Mouse (Mus musculus) embryonic stem cell, embryonic (primary cell): ENCODE measurements at regions not wholly inside any gene's neighbourhood (a gene's known extent, or its start where the extent isn't known, plus 50 kb on each side); places are given as distances from the start of the nearest gene placed in this dataset.

Source experiments
- CTCF ChIA-PET, 4 experiments: fragments of 300-600 bp in 2 of 4; fragments of 350-600 bp in 2 of 4; sonication (Branson Sonifier 250); formaldehyde crosslinking; loops; one replicate each; lab custom pipeline; 2022; ENCODE audit warnings: inconsistent platforms in 2 of 4; lab: Charles Lee
- POLR2A ChIA-PET, 4 experiments: fragments of 300-600 bp in 2 of 4; fragments of 350-600 bp in 2 of 4; sonication (Branson Sonifier 250); formaldehyde crosslinking; loops; one replicate each; lab custom pipeline; 2022; ENCODE audit warnings: antibody characterized with exemption in 4 of 4, inconsistent platforms in 1 of 4; lab: Charles Lee

DNA sequence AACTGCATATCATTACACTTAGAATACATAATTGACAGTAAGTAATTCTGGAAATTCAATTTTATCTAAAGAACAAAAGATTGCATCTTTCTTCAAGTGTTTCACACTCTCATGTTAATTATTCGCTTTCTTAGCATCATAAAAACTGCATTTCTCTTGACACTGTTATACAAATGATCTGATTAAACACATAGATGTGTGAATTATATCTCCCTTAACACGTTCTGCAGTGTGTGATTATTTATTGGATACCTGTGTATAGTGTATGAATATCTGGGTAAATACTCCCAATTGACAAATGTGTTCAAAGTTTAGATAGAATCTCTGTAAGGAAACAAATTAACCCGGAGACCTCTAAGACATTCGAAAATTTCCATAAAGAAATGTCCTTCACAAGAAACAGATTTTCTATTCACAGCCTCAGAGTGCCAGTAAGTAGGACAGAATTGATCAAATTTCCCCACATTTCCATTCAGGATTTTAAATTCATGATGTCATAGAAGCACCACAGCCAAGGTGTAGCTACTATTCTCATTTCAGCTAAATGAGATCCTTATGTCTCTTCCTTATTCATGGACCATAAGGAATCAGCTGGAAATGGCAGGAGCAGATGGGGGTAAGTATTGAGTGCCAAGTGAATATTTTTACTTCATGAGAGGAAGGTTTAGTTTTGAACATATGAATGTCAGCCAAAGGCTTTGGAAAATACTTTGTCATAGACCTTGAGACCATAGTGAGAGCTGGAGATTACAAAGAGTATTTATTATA is 2231.6 kb downstream of the Pcdh9 start:
- CTCF ChIA-PET = no interaction called here

DNA sequence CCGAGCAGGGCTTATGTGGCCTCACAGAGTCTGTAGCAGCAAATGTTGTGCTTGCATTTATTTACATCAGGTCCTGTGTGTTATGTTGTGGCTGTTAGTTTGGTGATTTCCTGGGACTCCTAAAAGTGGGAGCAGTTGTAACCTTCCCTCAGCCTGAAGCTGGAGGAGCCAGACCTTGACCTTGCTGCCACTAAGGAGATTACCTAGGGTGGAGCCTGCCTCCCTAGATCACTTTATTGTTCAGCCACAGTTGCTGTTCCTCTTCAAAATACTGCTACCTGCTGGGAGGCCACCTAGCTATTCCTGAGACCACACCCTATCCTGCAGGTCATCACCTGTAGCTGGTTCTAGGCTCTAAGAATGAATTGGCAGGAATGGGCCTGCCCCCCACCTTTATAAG is 2234.5 kb downstream of the Pcdh9 start:
- CTCF ChIA-PET = no interaction called here
- POLR2A ChIA-PET = no interaction called here

More for the DNA sequence above, 2231.6 kb downstream of the Pcdh9 start:
- POLR2A ChIA-PET = no interaction called here

DNA sequence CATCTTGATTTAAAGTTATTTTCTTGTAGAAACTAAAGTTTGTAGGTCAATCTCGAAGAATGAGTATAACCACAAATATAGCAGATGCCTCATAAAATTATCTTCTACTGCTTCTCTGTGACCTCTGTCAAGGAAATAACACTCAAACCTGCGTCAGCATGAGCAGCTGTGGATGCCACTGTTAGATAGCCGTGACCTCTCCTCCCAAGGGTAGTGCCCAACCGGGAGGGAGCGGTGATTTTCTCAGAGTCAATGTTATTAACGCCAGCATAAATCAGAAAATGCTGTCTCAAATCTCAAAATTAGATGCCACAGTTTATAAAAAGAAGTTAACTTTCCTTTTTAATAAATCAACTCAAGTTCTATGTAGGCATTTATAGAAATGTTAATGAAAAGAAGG is 2259.5 kb downstream of the Pcdh9 start:
- ChIA-PET POLR2A (no interaction called here), CTCF (no interaction called here)

DNA sequence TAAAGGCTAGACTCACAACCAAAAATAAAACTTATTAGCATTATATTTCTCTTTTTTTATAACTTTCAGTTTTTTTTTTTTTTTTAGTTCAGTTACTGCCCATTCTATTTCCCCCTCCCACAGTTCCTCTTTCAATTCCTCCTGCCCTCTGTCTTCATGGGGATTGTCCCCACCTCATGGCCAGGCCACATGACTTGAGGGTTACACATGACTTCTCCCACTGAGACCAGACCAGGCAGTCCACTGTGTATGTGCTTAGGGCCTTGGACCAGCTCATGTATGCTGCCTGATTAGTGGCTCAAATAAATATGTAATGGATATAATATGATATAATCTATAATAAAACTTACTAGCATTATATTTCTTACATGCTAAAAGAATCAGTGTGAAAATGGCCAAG is 2276.1 kb downstream of the Pcdh9 start:
- ChIA-PET CTCF (no interaction called here), POLR2A (no interaction called here)

DNA sequence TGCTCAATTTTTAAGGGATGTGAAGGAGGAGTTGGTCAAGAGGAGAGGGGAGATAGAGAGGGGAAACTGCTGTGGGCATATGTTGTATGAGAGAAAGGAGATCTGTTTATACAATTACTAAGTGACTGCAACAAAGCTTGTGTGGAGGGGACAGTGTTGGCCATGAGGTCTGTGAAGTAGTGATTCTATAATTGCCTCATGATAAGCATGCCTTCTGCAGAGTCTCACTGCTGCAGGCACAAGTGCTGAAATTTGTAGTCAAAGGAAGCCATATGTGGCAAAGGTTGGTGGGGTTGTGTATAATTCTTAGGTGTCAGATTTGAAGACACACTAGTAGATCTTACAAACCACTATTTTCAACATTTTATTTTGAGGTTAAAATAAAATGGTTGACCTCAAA is 2285.9 kb downstream of the Pcdh9 start:
- ChIA-PET CTCF (no interaction called here), POLR2A (no interaction called here)

DNA sequence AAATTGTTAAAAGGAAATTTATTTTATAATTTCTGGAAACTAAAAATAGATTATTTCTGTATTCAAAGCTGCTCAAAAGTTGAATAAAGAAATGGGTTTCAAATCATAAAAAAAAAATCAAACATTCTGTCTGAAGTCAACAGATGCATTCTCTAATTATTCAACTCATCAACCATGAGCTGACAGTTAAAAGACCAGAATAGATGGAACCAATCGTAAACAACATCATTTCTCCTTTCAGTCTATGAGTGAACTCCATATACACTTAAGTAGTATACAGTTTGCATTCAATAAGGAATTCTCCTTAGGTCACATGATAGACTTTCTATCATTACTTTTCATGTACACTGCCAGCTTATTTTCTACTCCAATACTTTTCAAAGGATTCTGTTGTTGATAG is 2308.0 kb downstream of the Pcdh9 start:
- ChIA-PET POLR2A (no interaction called here), CTCF (no interaction called here)

DNA sequence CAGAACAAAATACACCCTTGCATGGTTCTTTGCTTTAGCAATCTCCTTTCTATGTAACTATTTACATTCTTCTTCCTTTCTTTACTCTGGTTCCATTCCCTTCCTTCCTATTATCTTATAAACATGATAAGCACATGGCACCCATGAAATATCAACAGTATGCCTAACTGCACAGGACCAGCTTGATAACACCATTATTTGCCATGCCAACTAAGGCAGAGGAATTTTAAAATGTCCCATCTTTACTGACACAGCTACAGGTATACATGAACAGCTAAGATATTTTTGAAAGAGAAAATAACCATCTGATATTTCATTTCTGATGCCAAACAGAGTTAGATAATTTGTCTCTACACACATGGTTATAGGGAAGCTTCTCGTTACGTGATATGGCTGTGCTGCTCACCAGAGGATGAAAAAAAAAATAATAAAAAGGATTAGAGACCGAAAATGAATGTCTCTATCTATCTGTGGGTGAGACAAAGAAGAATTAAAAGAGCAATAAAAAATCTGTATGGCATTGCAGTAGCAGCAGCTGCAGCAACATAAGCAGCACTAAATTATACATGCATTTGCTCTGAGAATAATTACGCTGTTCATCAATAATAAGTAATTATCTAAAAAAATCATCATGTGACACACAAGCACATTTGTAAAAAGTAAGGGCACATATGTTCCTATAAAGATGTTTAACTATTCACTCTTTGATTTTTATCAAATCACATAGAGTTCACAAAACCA is 2308.6 kb downstream of the Pcdh9 start:
- ChIA-PET CTCF (no interaction called here), POLR2A (no interaction called here)

DNA sequence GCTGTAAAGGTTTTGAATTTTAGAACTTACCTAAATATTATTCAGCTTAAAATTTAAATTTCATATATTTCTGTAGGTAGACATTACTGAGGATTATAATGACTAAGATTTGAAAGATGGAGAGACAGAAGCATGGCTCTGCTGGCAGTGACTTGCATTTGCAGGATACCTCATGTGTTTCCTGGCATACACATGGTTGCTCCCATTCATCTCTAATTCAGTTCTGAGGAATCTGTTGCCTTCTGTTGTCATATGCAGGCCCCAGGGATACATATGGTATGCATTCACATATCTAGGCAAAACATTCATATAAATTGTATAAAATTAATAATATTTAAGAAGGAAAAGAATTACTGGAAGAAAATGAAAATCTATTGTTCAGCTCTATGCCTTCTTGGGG is 2321.4 kb downstream of the Pcdh9 start:
- POLR2A ChIA-PET = no interaction called here

DNA sequence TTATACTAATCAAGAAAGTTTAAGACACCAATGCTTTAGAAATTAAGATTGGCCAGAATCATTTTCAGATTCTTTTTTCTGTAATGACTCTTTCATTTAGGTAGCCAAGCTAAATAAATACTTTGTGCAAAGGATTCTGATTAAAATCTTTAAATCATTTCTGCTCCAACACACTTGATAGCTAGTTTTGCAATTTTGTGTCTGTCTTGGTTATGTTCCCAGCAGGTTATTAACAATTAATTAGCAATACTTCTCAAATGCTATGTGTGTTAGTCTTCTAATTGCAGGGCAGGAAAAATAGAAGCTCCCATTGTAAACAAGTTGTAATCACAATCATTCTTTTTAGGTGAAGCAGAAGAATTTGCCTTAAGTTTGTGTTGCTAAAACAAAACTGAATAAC is 2351.3 kb downstream of the Pcdh9 start:
- ChIA-PET POLR2A (no interaction called here), CTCF (no interaction called here)

More for the DNA sequence above, 2321.4 kb downstream of the Pcdh9 start:
- CTCF ChIA-PET = no interaction called here

DNA sequence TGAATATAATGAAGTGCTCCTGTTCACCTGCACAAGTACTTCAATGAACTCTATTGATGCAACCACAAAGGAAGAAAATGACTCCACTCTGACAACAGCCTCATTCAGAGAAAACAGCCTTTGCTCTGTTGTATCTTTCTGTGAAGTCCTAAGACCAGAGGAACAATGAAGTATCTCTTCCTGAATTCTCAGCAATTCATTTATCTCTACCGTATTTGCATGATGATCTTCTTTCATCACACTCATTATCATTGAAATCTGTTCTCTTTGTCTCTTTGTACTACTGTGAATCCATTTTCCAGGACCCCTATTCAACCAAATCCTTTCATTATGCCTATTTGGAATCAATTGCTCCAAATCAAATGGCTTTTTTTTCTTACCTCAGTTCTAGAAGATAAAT is 2355.5 kb downstream of the Pcdh9 start:
- ChIA-PET POLR2A (interaction anchor here in 1 of 4 experiments (0.6 kb wide), 1 partner anchor 285 kb away, joined by 3 read pairs; no protein-coding TSS in a partner anchor), CTCF (no interaction called here)

DNA sequence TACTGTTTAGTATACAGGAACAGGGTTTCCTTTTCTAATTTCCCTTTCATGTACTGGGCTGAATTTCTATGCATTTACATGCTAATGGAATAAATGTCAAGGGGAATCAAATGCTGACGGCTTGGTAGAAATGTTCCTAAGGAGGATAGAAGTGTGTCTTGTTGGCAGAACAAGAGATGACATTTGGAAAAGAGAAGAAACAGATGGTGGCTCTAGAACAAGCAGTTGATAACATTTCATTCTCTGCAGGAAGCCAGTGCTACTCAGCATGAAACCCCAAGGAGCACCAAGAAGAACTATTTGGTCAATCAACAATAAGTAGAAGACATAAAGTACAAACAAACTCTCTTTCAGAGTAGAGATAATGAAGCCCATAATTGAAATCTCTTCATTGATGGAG is 2392.0 kb downstream of the Pcdh9 start:
- ChIA-PET POLR2A (no interaction called here), CTCF (no interaction called here)

DNA sequence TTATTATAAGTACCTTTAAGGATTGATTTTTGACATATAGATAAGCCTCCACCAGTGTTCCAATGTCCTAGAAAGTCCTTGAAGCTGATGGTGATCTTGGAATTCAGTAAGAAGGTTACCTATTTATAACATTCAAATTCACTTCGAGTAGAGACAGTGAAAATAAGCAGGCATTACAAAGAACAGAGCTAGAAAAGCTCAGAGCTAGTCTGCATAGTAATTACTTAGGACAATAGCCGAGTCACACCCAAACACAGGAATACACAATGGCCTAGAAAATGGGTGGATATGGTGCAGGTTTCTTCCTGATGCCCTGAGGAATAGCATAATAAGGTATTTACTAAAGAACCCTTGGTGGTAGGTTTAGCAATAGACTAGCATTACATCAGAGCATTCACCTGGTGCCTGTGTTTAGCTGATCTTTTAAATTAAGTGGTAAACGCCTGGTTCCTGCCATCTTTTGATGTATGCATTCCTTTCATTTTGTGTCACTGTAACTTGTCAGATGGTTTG is 2412.1 kb downstream of the Pcdh9 start:
- CTCF ChIA-PET = no interaction called here

DNA sequence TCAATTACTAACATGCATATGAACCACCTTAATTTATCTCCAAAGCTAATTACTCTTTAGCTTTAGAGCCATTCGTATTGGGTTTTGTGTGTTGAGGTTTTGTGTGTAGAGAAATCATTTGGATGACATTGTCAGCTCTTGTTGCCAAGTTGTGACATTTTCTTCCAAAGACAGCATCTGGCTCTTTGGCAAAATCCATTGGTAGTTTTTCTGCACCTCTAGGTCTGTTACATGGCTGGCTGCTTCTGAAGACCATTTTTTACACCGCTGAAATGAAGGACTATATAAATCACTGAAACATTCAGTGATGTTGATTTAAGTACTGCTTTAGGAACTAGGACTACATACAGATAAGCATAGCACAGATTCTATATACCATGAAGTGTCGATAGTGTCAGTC is 2426.6 kb downstream of the Pcdh9 start:
- ChIA-PET CTCF (no interaction called here), POLR2A (no interaction called here)

More for the DNA sequence above, 2412.1 kb downstream of the Pcdh9 start:
- POLR2A ChIA-PET = interaction anchor here in 1 of 4 experiments (0.6 kb wide), 1 partner anchor 117 kb away, joined by 4 read pairs; no protein-coding TSS in a partner anchor

DNA sequence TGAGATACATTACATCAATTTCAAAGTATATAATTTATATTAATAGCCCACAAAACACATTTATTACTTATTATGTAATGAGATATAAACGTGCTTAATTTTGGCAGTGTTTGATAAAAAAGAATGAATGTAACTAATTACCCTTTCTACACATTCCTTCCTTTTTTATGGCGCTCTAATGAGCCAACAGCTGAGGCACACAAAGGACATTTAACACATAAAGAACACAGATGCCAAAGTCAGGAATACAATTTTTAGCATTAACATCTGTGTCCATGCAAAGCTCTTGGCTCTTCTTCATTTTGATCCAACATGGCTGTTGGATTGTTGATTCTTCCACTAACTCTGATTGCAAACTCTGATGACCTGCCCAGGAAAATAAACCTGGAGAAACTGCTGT is 2427.8 kb downstream of the Pcdh9 start:
- CTCF ChIA-PET = no interaction called here
- POLR2A ChIA-PET = no interaction called here

DNA sequence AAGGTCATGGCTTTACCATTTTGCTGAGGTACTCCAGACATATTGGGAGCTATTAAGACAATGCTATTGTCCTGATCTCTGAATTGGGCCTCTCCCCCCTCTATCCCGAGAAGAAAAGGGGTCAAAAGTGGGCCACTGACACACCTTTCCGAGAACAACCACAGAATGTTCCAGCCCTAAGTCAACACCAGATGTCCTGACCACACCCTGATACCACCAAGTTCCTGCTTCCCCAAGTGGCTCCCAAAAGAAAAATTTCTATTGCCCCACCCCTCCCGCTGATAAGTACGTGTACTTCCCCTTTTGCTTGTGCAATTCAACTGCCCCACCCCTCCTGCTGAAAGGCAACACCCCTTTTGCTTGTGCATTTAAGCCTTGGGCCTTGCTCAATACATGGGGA is 2431.7 kb downstream of the Pcdh9 start:
- ChIA-PET CTCF (no interaction called here), POLR2A (no interaction called here)
